Mouse (Mus musculus): ENCODE measurements at regions not wholly inside any gene's neighbourhood (a gene's known extent, or its start where the extent isn't known, plus 50 kb on each side); places are given as distances from the start of the nearest gene placed in this dataset.

DNA sequence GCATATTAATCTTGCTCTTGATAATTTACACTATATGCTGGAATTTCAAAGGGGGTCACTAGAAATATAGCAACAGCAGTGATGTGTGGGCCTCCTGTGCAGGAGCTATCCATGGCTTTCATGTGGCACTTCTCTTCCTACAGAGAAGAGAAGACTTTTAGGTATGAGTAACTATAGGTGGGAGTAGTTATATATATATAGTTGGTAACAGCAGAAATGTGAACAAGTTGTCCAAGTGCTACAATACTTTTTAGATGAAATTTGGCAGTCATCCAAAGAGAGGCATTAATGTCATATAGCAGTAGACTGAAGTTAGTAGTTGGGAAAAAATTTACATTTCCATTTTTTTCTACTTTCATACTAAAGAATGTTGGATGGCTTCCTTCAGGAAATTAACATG is 593.4 kb upstream of the Slc39a10 start:
- TF ChIP-seq CHD2 (IDR thresholded peaks at IDR 0.05; ENCODE audit: low read depth, low read length) (no peak), ZC3H11A (IDR thresholded peaks at IDR 0.05; ENCODE audit: borderline replicate concordance, low read depth, low read length) (no peak), MAFK (IDR thresholded peaks at IDR 0.05; ENCODE audit: insufficient read depth, low read depth, low read length) (no peak)
